Mouse (Mus musculus): ENCODE measurements around the gene Cotl1.

DNA sequence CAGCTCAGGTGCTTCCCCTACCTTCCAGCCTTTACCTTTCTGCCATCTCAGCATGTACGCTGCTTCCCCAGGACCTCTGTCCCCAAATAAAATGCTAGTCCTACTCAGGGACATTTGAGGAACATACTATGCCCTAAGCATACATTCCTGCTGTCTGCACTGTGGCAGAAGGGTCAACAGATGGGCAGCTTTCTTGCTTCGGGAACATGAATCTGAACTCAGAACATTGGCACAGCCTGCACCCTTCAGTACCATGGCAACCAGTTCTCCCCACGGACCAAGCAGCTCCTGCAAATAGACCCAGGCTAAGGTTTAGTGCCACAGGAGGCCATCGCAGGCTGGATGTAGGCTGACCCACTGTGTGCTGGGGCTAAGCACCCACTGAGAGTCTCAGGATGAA lies 3.5 kb downstream of the Cotl1 start:
- TF ChIP-seq MAX (IDR thresholded peaks at IDR 0.05; ENCODE audit: low read depth): no peak
- no peak for TF ChIP-seq POLR2A (IDR thresholded peaks at IDR 0.05; ENCODE audit: insufficient read length, low read depth)
- TF ChIP-seq MYOG (IDR thresholded peaks at IDR 0.05; ENCODE audit: control insufficient read depth in 1 of 3, insufficient read depth in 1 of 3, insufficient read length in 2 of 3, low read depth in 2 of 3): no peak
- no peak for TF ChIP-seq USF1 (IDR thresholded peaks at IDR 0.05; ENCODE audit: low read depth)
- no peak for TF ChIP-seq E2F4 (IDR thresholded peaks at IDR 0.05; ENCODE audit: insufficient read depth)
- TF ChIP-seq SRF (IDR thresholded peaks at IDR 0.05; ENCODE audit: control insufficient read depth, insufficient read length, low read depth): no peak
- TF ChIP-seq MYOD1 (IDR thresholded peaks at IDR 0.05; ENCODE audit: control insufficient read depth in 1 of 3, insufficient read length in 2 of 3, low read depth in 2 of 3): no peak
- no peak for TF ChIP-seq TCF3 (IDR thresholded peaks at IDR 0.05; ENCODE audit: insufficient read length, low read depth)
- no peak for TF ChIP-seq POLR2AphosphoS2 (IDR thresholded peaks at IDR 0.05; ENCODE audit: insufficient read length, low read depth)
- no peak for TF ChIP-seq CEBPB (IDR thresholded peaks at IDR 0.05; ENCODE audit: insufficient read depth, poor library complexity, severe bottlenecking)
- no peak for TF ChIP-seq TCF12 (IDR thresholded peaks at IDR 0.05; ENCODE audit: insufficient read depth, poor library complexity, severe bottlenecking)
- TF ChIP-seq REST (IDR thresholded peaks at IDR 0.05; ENCODE audit: insufficient read depth, insufficient read length): no peak

Measured in myocyte (in vitro differentiated cells).